Mouse (Mus musculus) forebrain, postnatal 0 days (tissue): Measurements from ENCODE around the gene Wdr3. TPM values are rescaled to one million over a fixed set of nuclear protein-coding genes. Genes with fewer than 3 reads are reported as not detected.

Experiments
- ATAC-seq: fragments of 200-750 bp; cut with Nextera tagmentation; 2 replicates; pipeline ENCODE4 v1.8.0; 2017; ENCODE audit warnings: mild to moderate bottlenecking, moderate library complexity
- DNase-seq: peaks from one replicate; pipeline ENCODE4 v3.0.0-alpha.2; 2015
- H3K27ac ChIP-seq: fragments of 300-500 bp; sonication (generic); 2 replicates; pipeline ENCODE4 v1.5.1; 2014; ENCODE audit warnings: low read depth, mild to moderate bottlenecking, antibody characterized with exemption, low read length, moderate library complexity, mixed read lengths
- H3K27me3 ChIP-seq: fragments of 300-500 bp; sonication (generic); 2 replicates; pipeline ENCODE4 v1.6.1; 2014; ENCODE audit warnings: mild to moderate bottlenecking, low read length, mixed read lengths; ENCODE audit not compliant: insufficient read depth
- H3K36me3 ChIP-seq: fragments of 300-500 bp; sonication (generic); 2 replicates; pipeline ENCODE4 v1.6.1; 2014; ENCODE audit warnings: mild to moderate bottlenecking, moderate library complexity; ENCODE audit not compliant: insufficient read depth
- H3K4me1 ChIP-seq: fragments of 300-500 bp; sonication (generic); 2 replicates; pipeline ENCODE4 v1.6.1; 2014; ENCODE audit warnings: antibody characterized with exemption; ENCODE audit not compliant: insufficient read depth
- H3K4me2 ChIP-seq: fragments of 300-500 bp; sonication (generic); 2 replicates; pipeline ENCODE4 v1.6.1; 2014; ENCODE audit warnings: low read depth, mild to moderate bottlenecking, moderate library complexity
- H3K4me3 ChIP-seq: fragments of 300-500 bp; sonication (generic); 2 replicates; pipeline ENCODE4 v1.5.1; 2014; ENCODE audit warnings: low read depth, low read length, mixed read lengths
- H3K9ac ChIP-seq: fragments of 300-500 bp; sonication (generic); 2 replicates; pipeline ENCODE4 v1.6.1; 2014; ENCODE audit warnings: mild to moderate bottlenecking
- H3K9me3 ChIP-seq: fragments of 300-500 bp; sonication (generic); 2 replicates; pipeline ENCODE4 v1.6.1; 2016; ENCODE audit warnings: low read length
- CTCF ChIP-seq: sonication (generic); IDR thresholded peaks from 2 replicates; pipeline ENCODE4 v1.5.1; 2016; ENCODE audit warnings: antibody characterized with exemption, control low read depth, low read depth
- WGBS: fragments of 180-500 bp; shearing (Covaris S2); extraction: QIAGEN DNeasy Blood & Tissue Kit; methylation state at CpG from one replicate; pipeline ENCODE4 v1.1.7; 2014; 5-methylcytosine and 5-hydroxymethylcytosine counted together
- polyA plus RNA-seq: library from polyadenylated mRNA; unstranded; fragments of >200 nt; fragmentation: Nextera tagmentation; extraction: Ambion mirVana; gene quantifications from 2 replicates; pipeline ENCODE4 v1.2.1, GENCODE M21; 2015
- total RNA-seq: library from RNA; depleted of rRNA; stranded (reverse); fragments of >200 nt; gene quantifications from 2 replicates; pipeline ENCODE4 v1.2.3, GENCODE M21; 2014; rRNA removed

Gene Wdr3
- total and polyA plus RNA-seq, 2 experiments from 2014 or later = 22.5 to 23.3 TPM

- TF ChIP-seq CTCF = no peak
- no peak for ATAC-seq
Measured at GRCm38 (mm10) chr3:100118681-100119080, 43.5 kb downstream of the Wdr3 start.

GRCm38 (mm10) chr3:100106736-100107135 lies 55.5 kb downstream of the Wdr3 start:
- H3K27me3 ChIP-seq = no peaks in the 10 kb centered on the region
- no peak overlapping the region for H3K4me2 ChIP-seq
- 47% methylated on average over 2 of the region's 2 CpGs for WGBS
- ATAC-seq (no peak), DNase-seq (no peak)
- no peaks in the 10 kb centered on the region for H3K36me3 ChIP-seq
- TF ChIP-seq CTCF = no peak
- H3K4me1 ChIP-seq = no peaks in the 10 kb centered on the region
- no peak overlapping the region for H3K9ac ChIP-seq
- no peaks in the 10 kb centered on the region for H3K9me3 ChIP-seq
- H3K27ac ChIP-seq = no peak overlapping the region
- H3K4me3 ChIP-seq = no peak overlapping the region

More at GRCm38 (mm10) chr3:100118681-100119080, 43.5 kb downstream of the Wdr3 start:
- H3K36me3 ChIP-seq = no peaks in the 10 kb centered on the region
- DNase-seq = no peak
- no peak overlapping the region for H3K4me3 ChIP-seq
- 81% methylated on average over 2 of the region's 2 CpGs for WGBS
- H3K9me3 ChIP-seq = no peaks in the 10 kb centered on the region
- H3K4me2 ChIP-seq = no peak overlapping the region
- no peak overlapping the region for H3K27ac ChIP-seq
- H3K27me3 ChIP-seq = no peaks in the 10 kb centered on the region
- H3K4me1 ChIP-seq = no peaks in the 10 kb centered on the region
- H3K9ac ChIP-seq = no peak overlapping the region

GRCm38 (mm10) chr3:100102386-100103092 lies 59.7 kb downstream of the Wdr3 start:
- H3K4me1 ChIP-seq = no peaks in the 10 kb centered on the region
- no peaks in the 10 kb centered on the region for H3K27me3 ChIP-seq
- no peaks in the 10 kb centered on the region for H3K36me3 ChIP-seq
- no peak overlapping the region for H3K9ac ChIP-seq
- TF ChIP-seq CTCF = no peak
- no peak overlapping the region for H3K4me2 ChIP-seq
- 89% methylated on average over 3 of the region's 3 CpGs for WGBS
- DNase-seq (peak; percentile 20), ATAC-seq (peak; percentile 78)
- H3K9me3 ChIP-seq = no peaks in the 10 kb centered on the region
- H3K27ac ChIP-seq = no peak overlapping the region
- H3K4me3 ChIP-seq = no peak overlapping the region

Other genes with a start within 250 kb of the Wdr3 start
- gene Gdap2, start within 50 bp of the Wdr3 start, total RNA-seq = 27.5 and 27.8 TPM in 2 replicates
- 29.9 and 33.2 TPM in 2 replicates for gene Gdap2, start within 50 bp of the Wdr3 start, polyA plus RNA-seq